Mouse (Mus musculus) MEL (cell line): ENCODE measurements around the gene Zfp507.
A peak's percentile ranks its signal among the peaks of the same experiment; 100 is the strongest.

Experiments used
- CTCF ChIP-seq, 3 experiments: IDR thresholded peaks in 2 of 3; conservative IDR thresholded peaks in 1 of 3; 2 replicates each; pipeline ENCODE4 v1.5.1; 2011 to 2012; ENCODE audit warnings: low read length in 3 of 3, low read depth in 2 of 3, mild to moderate bottlenecking in 2 of 3, improper control_type of control experiment in 1 of 3, inconsistent platforms in 1 of 3, mixed read lengths in 1 of 3, moderate library complexity in 1 of 3; ENCODE audit not compliant: control insufficient read depth in 1 of 3, insufficient read depth in 1 of 3, poor library complexity in 1 of 3, severe bottlenecking in 1 of 3
- E2F4 ChIP-seq: IDR thresholded peaks from 2 replicates; pipeline ENCODE4 v1.6.1; 2011; ENCODE audit warnings: low read depth, low read length, improper control_type of control experiment, borderline replicate concordance
- EP300 ChIP-seq, 2 experiments: IDR thresholded peaks; 2 replicates each; pipeline ENCODE4 v1.6.1; 2011; ENCODE audit warnings: improper control_type of control experiment in 2 of 2, low read length in 2 of 2, low read depth in 1 of 2, mild to moderate bottlenecking in 1 of 2
- HCFC1 ChIP-seq: IDR thresholded peaks from 2 replicates; pipeline ENCODE4 v1.6.1; 2012; ENCODE audit warnings: low read depth, mild to moderate bottlenecking, inconsistent platforms, low read length, improper control_type of control experiment, moderate library complexity
- MAX ChIP-seq: IDR thresholded peaks from 2 replicates; pipeline ENCODE4 v1.6.1; 2011; ENCODE audit warnings: low read length, improper control_type of control experiment
- MYC ChIP-seq: IDR thresholded peaks from 2 replicates; pipeline ENCODE4 v1.6.1; 2011; ENCODE audit warnings: low read depth, mild to moderate bottlenecking, low read length, improper control_type of control experiment, moderate library complexity
- NELFE ChIP-seq: IDR thresholded peaks from 2 replicates; pipeline ENCODE4 v1.6.1; 2011; ENCODE audit warnings: low read depth, low read length, improper control_type of control experiment
- POLR2A ChIP-seq, 2 experiments: IDR thresholded peaks; 2 replicates each; pipeline ENCODE4 v1.6.1; 2011 to 2012; ENCODE audit warnings: low read length in 2 of 2, mild to moderate bottlenecking in 2 of 2, control low read depth in 1 of 2, improper control_type of control experiment in 1 of 2, low read depth in 1 of 2, moderate library complexity in 1 of 2; ENCODE audit not compliant: control insufficient read depth in 1 of 2, insufficient read depth in 1 of 2, poor library complexity in 1 of 2
- TAL1 ChIP-seq: IDR thresholded peaks from 2 replicates; pipeline ENCODE4 v1.6.1; 2012; ENCODE audit warnings: mild to moderate bottlenecking, inconsistent platforms, low read length, moderate library complexity, mixed read lengths
- TCF12 ChIP-seq: IDR thresholded peaks from 2 replicates; pipeline ENCODE4 v1.6.1; 2014; ENCODE audit warnings: low read depth, mild to moderate bottlenecking, inconsistent platforms, low read length, improper control_type of control experiment, moderate library complexity

- TF ChIP-seq EP300 (IDR thresholded peaks at IDR 0.05; ENCODE audit: low read depth in 1 of 2, low read length in 2 of 2) (no peak), CTCF (IDR thresholded peaks at IDR 0.05 in 2 of 3, conservative IDR thresholded peaks at IDR 0.05 in 1 of 3; ENCODE audit: control insufficient read depth in 1 of 3, insufficient read depth in 1 of 3, low read depth in 2 of 3, low read length in 3 of 3, poor library complexity in 1 of 3, severe bottlenecking in 1 of 3) (0 out of 6 replicates have a peak, but pooled peaks of 1 of the 3 experiments have one; percentile 1), POLR2A (IDR thresholded peaks at IDR 0.05; ENCODE audit: control insufficient read depth in 1 of 2, insufficient read depth in 1 of 2, low read depth in 1 of 2, low read length in 2 of 2, poor library complexity in 1 of 2) (peak in 1 of 2 experiments; percentile 63; a peak in 3 of 4 replicates), NELFE (peak; percentile 71), HCFC1 (peak; percentile 80), TCF12 (peak; percentile 33), TAL1 (no peak), MYC (no peak), E2F4 (no peak), MAX (peak; percentile 87)
Observed at GRCm38 (mm10) chr7:35802906-35803595, at the start of gene Zfp507.
